Mouse (Mus musculus) central nervous system, embryonic 11.5 days (tissue): ENCODE results near the gene Ccdc91. TPM values are rescaled to one million over a fixed set of nuclear protein-coding genes. Genes with fewer than 3 reads are reported as not detected.

ENCODE experiments used
- polyA plus RNA-seq: library from polyadenylated mRNA; depleted of rRNA; stranded (reverse); fragments of >200 nt; gene quantifications from 2 replicates; pipeline ENCODE4 v1.2.3, GENCODE M21; 2012; rRNA removed

Ccdc91 gene
- polyA plus RNA-seq: 20.5 and 25.8 TPM in 2 replicates

GRCm38 (mm10) chr6:147475727-147476613 lies at the start of gene Ccdc91:
TSS of gene Ccdc91 (plus strand) at chr6:147475828.

Other genes starting within 250 kb of the Ccdc91 start
- 1.4 and 1.7 TPM in 2 replicates for gene Pthlh, start 211.6 kb upstream of the Ccdc91 start, polyA plus RNA-seq